Comparison of ENCODE assay signal across 15 mouse cellular contexts in the genomic region with DNA sequence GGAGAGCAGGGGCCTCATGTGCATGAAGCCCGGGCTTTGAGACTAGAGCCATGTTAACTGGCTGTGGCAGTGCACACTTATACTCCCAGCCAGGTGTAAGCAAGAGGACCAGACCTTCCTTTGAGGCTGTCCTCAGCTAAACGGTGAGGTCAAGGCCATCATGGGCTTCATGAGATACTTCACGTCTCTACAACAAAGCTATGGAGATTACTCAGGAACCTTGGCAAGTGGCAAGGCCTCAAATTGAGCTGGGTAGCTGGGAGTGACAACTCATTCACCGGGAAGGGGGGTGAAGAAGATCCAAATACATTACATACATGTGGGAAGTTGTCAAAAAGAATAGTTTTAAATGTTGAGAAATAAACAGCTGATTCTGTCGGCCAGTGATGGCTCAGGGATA. TPM values are rescaled to one million over a fixed set of nuclear protein-coding genes. Genes with fewer than 3 reads are reported as not detected.
DNase-seq lines count a peak whose midpoint lies in the region; ATAC-seq lines count a peak whose summit lies in the region.
"Had no signal": no experiment of that assay in that cellular context is flagged by ENCODE, and none has a peak within 500 bp of the region (broad histone marks: within the 10 kb centered on the region; RNA-seq: fewer than 3 reads in every experiment).

No protein-coding gene starts in this region.

- no peak for ATAC-seq in megakaryocyte, adult 5-6 weeks (ENCODE audit: poor library complexity, severe bottlenecking)
- ATAC-seq: forebrain, embryonic 14.5 days; forebrain, embryonic 16.5 days had no signal

- peak; percentile 29 for DNase-seq in adrenal gland, postnatal 10 days
- no peak for DNase-seq in adrenal gland, adult 8-10 months
- DNase-seq in adrenal gland, postnatal 36 days: peak; percentile 38 to 47
- no peak for DNase-seq in adrenal gland, postnatal 4 days (ENCODE audit: low spot score in 2 of 2)
- DNase-seq: embryo, embryonic 11 days had no signal

- H3K36me3 ChIP-seq in megakaryocyte, embryonic 14.5 days (replicated peaks; ENCODE audit: low read length): peaks cover 100% of the 10 kb centered on the region
- H3K36me3 ChIP-seq: embryonic facial prominence, embryonic 13.5 days; embryonic facial prominence, embryonic 15.5 days; forebrain, embryonic 10.5 days; forebrain, embryonic 12.5 days had no signal

- no peaks in the 10 kb centered on the region for H3K27me3 ChIP-seq in megakaryocyte, embryonic 14.5 days (replicated peaks)
- H3K27me3 ChIP-seq: embryonic facial prominence, embryonic 13.5 days; embryonic facial prominence, embryonic 15.5 days had no signal

- H3K9me3 ChIP-seq in megakaryocyte, embryonic 14.5 days: no peaks in the 10 kb centered on the region
- H3K9me3 ChIP-seq: embryonic facial prominence, embryonic 13.5 days; embryonic facial prominence, embryonic 15.5 days; forebrain, embryonic 10.5 days; forebrain, embryonic 12.5 days had no signal

- peaks cover 100% of the 10 kb centered on the region for H3K4me1 ChIP-seq in megakaryocyte, embryonic 14.5 days
- H3K4me1 ChIP-seq: embryonic facial prominence, embryonic 15.5 days; forebrain, embryonic 12.5 days had no signal

- peak overlapping the region; percentile 80 for H3K4me3 ChIP-seq in megakaryocyte, embryonic 14.5 days (replicated peaks)
- H3K4me3 ChIP-seq: embryonic facial prominence, embryonic 13.5 days; embryonic facial prominence, embryonic 15.5 days; erythroblast, embryonic 14.5 days; forebrain, embryonic 10.5 days; forebrain, embryonic 12.5 days had no signal

RNA-seq across cellular contexts. Expression of a gene that starts 8.5 kb away (rescaled TPM):
- total RNA-seq in adrenal gland, postnatal 10 days (2021): 1 to 10 TPM; 5.5 to 5.8 TPM
- total RNA-seq in adrenal gland, adult 8-10 months (2022): 1 to 10 TPM; 2.5 to 7.0 (median 3.8) TPM
- total RNA-seq in adrenal gland, postnatal 36 days (2021): 1 to 10 TPM; 1.8 to 3.2 TPM
- 1 to 10 TPM; 4.0 to 4.8 TPM for total RNA-seq in adrenal gland, postnatal 4 days (2021)
- polyA plus RNA-seq in megakaryocyte, embryonic 14.5 days (2012; ENCODE audit: insufficient read depth, low replicate concordance): 2,082 and 2,619 TPM in 2 replicates
- 309 and 324 TPM in 2 replicates for total RNA-seq in megakaryocyte, adult 5-6 weeks (2015)
- total RNA-seq in megakaryocyte, adult 5-6 weeks (2017): 275 and 304 TPM in 2 replicates
- polyA plus RNA-seq: C2C12 had no signal

RNA-seq across cellular contexts. Expression of a gene that starts 24.1 kb away (rescaled TPM):
- 10 to 100 TPM; 29.6 to 41.6 TPM for total RNA-seq in adrenal gland, postnatal 10 days (2021)
- total RNA-seq in adrenal gland, adult 8-10 months (2022): 10 to 100 TPM; 42.7 to 64.0 (median 55.6) TPM
- total RNA-seq in adrenal gland, postnatal 36 days (2021): 10 to 100 TPM; 37.5 to 49.6 TPM
- total RNA-seq in adrenal gland, postnatal 4 days (2021): 10 to 100 TPM; 26.7 to 34.3 TPM
- 57.2 and 75.5 TPM in 2 replicates for polyA plus RNA-seq in megakaryocyte, embryonic 14.5 days (2012; ENCODE audit: insufficient read depth, low replicate concordance)
- 1.1 and 3.2 TPM in 2 replicates for total RNA-seq in megakaryocyte, adult 5-6 weeks (2015)
- 0.51 and 4.5 TPM in 2 replicates for total RNA-seq in megakaryocyte, adult 5-6 weeks (2017)

RNA-seq across cellular contexts. Expression of a gene that starts 26.9 kb away (rescaled TPM):
- 10 to 100 TPM; 22.1 to 23.9 TPM for total RNA-seq in adrenal gland, postnatal 10 days (2021)
- total RNA-seq in adrenal gland, adult 8-10 months (2022): 100 to 1,000 TPM; 107 to 119 (median 115) TPM
- total RNA-seq in adrenal gland, postnatal 36 days (2021): 10 to 100 TPM; 60.2 to 64.9 TPM
- total RNA-seq in adrenal gland, postnatal 4 days (2021): 100 to 1,000 TPM in 1 of 2 experiments, 10 to 100 TPM in 1; 51.9 to 275 TPM
- polyA plus RNA-seq in megakaryocyte, embryonic 14.5 days (2012; ENCODE audit: insufficient read depth, low replicate concordance): 12.5 and 23.0 TPM in 2 replicates
- 3.5 and 6.2 TPM in 2 replicates for total RNA-seq in megakaryocyte, adult 5-6 weeks (2015)
- total RNA-seq in megakaryocyte, adult 5-6 weeks (2017): 1.8 and 4.2 TPM in 2 replicates
- polyA plus RNA-seq: forebrain, embryonic 12.5 days had no signal

RNA-seq across cellular contexts. Expression of a gene that starts 45.7 kb away (rescaled TPM):
- total RNA-seq in adrenal gland, postnatal 10 days (2021): 100 to 1,000 TPM; 171 to 182 TPM
- 100 to 1,000 TPM; 235 to 259 (median 252) TPM for total RNA-seq in adrenal gland, adult 8-10 months (2022)
- total RNA-seq in adrenal gland, postnatal 36 days (2021): 100 to 1,000 TPM; 188 to 248 TPM
- total RNA-seq in adrenal gland, postnatal 4 days (2021): 100 to 1,000 TPM; 231 to 238 TPM
- polyA plus RNA-seq in megakaryocyte, embryonic 14.5 days (2012; ENCODE audit: insufficient read depth, low replicate concordance): 28.5 and 32.0 TPM in 2 replicates
- total RNA-seq in megakaryocyte, adult 5-6 weeks (2015): 576 and 578 TPM in 2 replicates
- total RNA-seq in megakaryocyte, adult 5-6 weeks (2017): 242 and 284 TPM in 2 replicates

Comparison
In these comparisons a context has a peak if more than half of its experiments do, and no peak if none do; other contexts are left out.
1. DNase-seq: peak in adrenal gland, postnatal 10 days (single experiment) and adrenal gland, postnatal 36 days (2 of 2); none in adrenal gland, adult 8-10 months (single experiment) and adrenal gland, postnatal 4 days (0 of 2).
2. RNA of a gene that starts 8.5 kb away (total RNA-seq): 275 to 324 TPM in megakaryocyte, adult 5-6 weeks; 5.5 to 5.8 TPM in adrenal gland, postnatal 10 days, 4.0 to 4.8 TPM in adrenal gland, postnatal 4 days, 2.5 to 7.0 TPM in adrenal gland, adult 8-10 months and 1.8 to 3.2 TPM in adrenal gland, postnatal 36 days; every median in the first group is over 10 times any median in the second.
3. RNA of a gene that starts 24.1 kb away (total RNA-seq): 42.7 to 64.0 TPM in adrenal gland, adult 8-10 months, 37.5 to 49.6 TPM in adrenal gland, postnatal 36 days, 29.6 to 41.6 TPM in adrenal gland, postnatal 10 days and 26.7 to 34.3 TPM in adrenal gland, postnatal 4 days; 0.51 to 4.5 TPM in megakaryocyte, adult 5-6 weeks; every median in the first group is over 4 times any median in the second.